12 mouse cellular contexts compared by ENCODE assay signal in the genomic region with DNA sequence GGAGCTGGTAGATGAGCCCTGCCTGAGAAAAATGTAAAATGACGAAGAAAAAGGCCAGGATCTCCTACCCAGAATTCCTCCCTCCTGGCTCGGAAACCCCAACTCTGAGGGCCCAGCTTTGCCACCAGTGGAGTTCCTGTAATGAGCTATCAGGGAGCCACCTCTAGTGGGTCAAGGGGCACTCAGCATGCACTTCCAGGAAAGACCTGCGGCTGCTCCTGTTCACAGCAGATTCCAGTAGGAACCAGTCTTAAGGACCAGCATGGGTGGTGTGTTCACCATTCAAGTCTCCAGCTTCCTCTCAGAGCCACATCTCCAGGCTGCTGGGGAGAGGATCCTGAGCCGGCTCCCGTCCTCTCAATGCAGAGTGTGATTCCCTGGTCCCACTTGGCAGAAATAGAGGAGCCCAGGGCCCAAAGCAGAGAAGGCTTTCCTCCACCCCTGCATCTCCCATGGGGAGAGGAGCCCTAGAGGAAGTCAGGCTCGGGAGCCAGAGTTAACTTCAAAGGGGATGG. TPM values are rescaled to one million over a fixed set of nuclear protein-coding genes. Genes with fewer than 3 reads are reported as not detected.
DNase-seq lines count a peak whose midpoint lies in the region; ATAC-seq lines count a peak whose summit lies in the region.
"Had no signal": no experiment of that assay in that cellular context is flagged by ENCODE, and none has a peak within 500 bp of the region (broad histone marks: within the 10 kb centered on the region; RNA-seq: fewer than 3 reads in every experiment).

No protein-coding gene starts in this region.

- H3K9ac ChIP-seq in forebrain, embryonic 13.5 days: no peak overlapping the region
- no peak overlapping the region for H3K9ac ChIP-seq in midbrain, embryonic 13.5 days (replicated peaks)
- no peak overlapping the region for H3K9ac ChIP-seq in limb, embryonic 11.5 days (ENCODE audit: low read length)
- H3K9ac ChIP-seq in stomach, embryonic 16.5 days (ENCODE audit: low read length): peak overlapping the region; percentile 70; the same call in 1 of the 2 replicates
- H3K9ac ChIP-seq: liver, embryonic 14.5 days had no signal

- H3K9me3 ChIP-seq in forebrain, embryonic 10.5 days: no peaks in the 10 kb centered on the region
- no peaks in the 10 kb centered on the region for H3K9me3 ChIP-seq in forebrain, embryonic 13.5 days (replicated peaks)
- H3K9me3 ChIP-seq in midbrain, embryonic 10.5 days (replicated peaks): no peaks in the 10 kb centered on the region
- no peaks in the 10 kb centered on the region for H3K9me3 ChIP-seq in midbrain, embryonic 13.5 days
- H3K9me3 ChIP-seq in limb, embryonic 11.5 days (ENCODE audit: control insufficient read depth, low read length): no peaks in the 10 kb centered on the region
- no peaks in the 10 kb centered on the region for H3K9me3 ChIP-seq in stomach, embryonic 16.5 days (replicated peaks; ENCODE audit: control insufficient read depth, low read length)

- peaks cover 33% of the 10 kb centered on the region for H3K27me3 ChIP-seq in forebrain, embryonic 10.5 days (ENCODE audit: poor library complexity, severe bottlenecking)
- H3K27me3 ChIP-seq in forebrain, embryonic 13.5 days: 0 out of 2 replicates have a peak, but pooled peaks cover 11% of the 10 kb centered on the region
- peaks cover 39% of the 10 kb centered on the region for H3K27me3 ChIP-seq in midbrain, embryonic 10.5 days (ENCODE audit: low read depth, poor library complexity, severe bottlenecking)
- peaks cover 18% of the 10 kb centered on the region for H3K27me3 ChIP-seq in midbrain, embryonic 13.5 days
- H3K27me3 ChIP-seq in limb, embryonic 11.5 days (ENCODE audit: control insufficient read depth, insufficient read depth, low read length): no peaks in the 10 kb centered on the region
- H3K27me3 ChIP-seq in stomach, embryonic 16.5 days (ENCODE audit: control insufficient read depth, insufficient read depth, low read length): peaks cover 5% of the 10 kb centered on the region; the same call in 1 of the 2 replicates
- H3K27me3 ChIP-seq: Patski had no signal

- no peak overlapping the region for H3K4me2 ChIP-seq in forebrain, embryonic 13.5 days
- no peak overlapping the region for H3K4me2 ChIP-seq in midbrain, embryonic 13.5 days (replicated peaks)
- peak overlapping the region; percentile 83 for H3K4me2 ChIP-seq in limb, embryonic 11.5 days (ENCODE audit: low read depth, severe bottlenecking)
- H3K4me2 ChIP-seq in stomach, embryonic 16.5 days (ENCODE audit: low read depth, low read length): peak overlapping the region; percentile 63

- peaks cover 47% of the 10 kb centered on the region for H3K4me1 ChIP-seq in forebrain, embryonic 10.5 days
- peaks cover 22% of the 10 kb centered on the region for H3K4me1 ChIP-seq in forebrain, embryonic 13.5 days
- H3K4me1 ChIP-seq in midbrain, embryonic 10.5 days: peaks cover 40% of the 10 kb centered on the region
- H3K4me1 ChIP-seq in midbrain, embryonic 13.5 days (replicated peaks): peaks cover 14% of the 10 kb centered on the region
- H3K4me1 ChIP-seq in limb, embryonic 11.5 days (ENCODE audit: control insufficient read depth, insufficient read depth, low read length): peaks cover 22% of the 10 kb centered on the region
- H3K4me1 ChIP-seq in stomach, embryonic 16.5 days (ENCODE audit: control insufficient read depth, insufficient read depth, low read length): peaks cover 8% of the 10 kb centered on the region; the same call in 1 of the 2 replicates

- H3K27ac ChIP-seq in forebrain, embryonic 10.5 days: no peak overlapping the region
- no peak overlapping the region for H3K27ac ChIP-seq in forebrain, embryonic 13.5 days
- H3K27ac ChIP-seq in midbrain, embryonic 10.5 days (replicated peaks): no peak overlapping the region
- H3K27ac ChIP-seq in midbrain, embryonic 13.5 days: no peak overlapping the region
- no peak overlapping the region for H3K27ac ChIP-seq in limb, embryonic 11.5 days (replicated peaks; ENCODE audit: low read depth, low read length)
- peak overlapping the region; percentile 5; the same call in 1 of the 2 replicates for H3K27ac ChIP-seq in stomach, embryonic 16.5 days (ENCODE audit: low read length)
- H3K27ac ChIP-seq: liver, embryonic 14.5 days had no signal

- WGBS in forebrain, embryonic 10.5 days: 61% methylated on average over 6 of the region's 6 CpGs
- WGBS in forebrain, embryonic 13.5 days: 57% methylated on average over 6 of the region's 6 CpGs
- WGBS in midbrain, embryonic 10.5 days: 58% methylated on average over 6 of the region's 6 CpGs
- WGBS in midbrain, embryonic 13.5 days: 58% methylated on average over 6 of the region's 6 CpGs
- WGBS in limb, embryonic 11.5 days: 49% methylated on average over 6 of the region's 6 CpGs
- 59% methylated on average over 6 of the region's 6 CpGs for WGBS in stomach, embryonic 16.5 days

- no peak for DNase-seq in forebrain, embryonic 10.5 days (ENCODE audit: extremely low spot score, low spot score)
- DNase-seq in midbrain, embryonic 10.5 days (ENCODE audit: low spot score): no peak
- DNase-seq in limb, embryonic 11.5 days (ENCODE audit: low spot score): no peak
- DNase-seq in ovary, postnatal 10 days (ENCODE audit: low spot score): no peak
- no peak for DNase-seq in cerebellum, adult 9-10 months
- DNase-seq: gastrocnemius, postnatal 25 days; right cerebral cortex, postnatal 4 days had no signal

- no peak for ATAC-seq in forebrain, embryonic 13.5 days
- no peak for ATAC-seq in midbrain, embryonic 13.5 days
- ATAC-seq in limb, embryonic 11.5 days (ENCODE audit: insufficient number of reproducible peaks, low FRiP score, low TSS enrichment, low read depth): no peak
- ATAC-seq in stomach, embryonic 16.5 days (ENCODE audit: insufficient read depth, low FRiP score): no peak
- ATAC-seq: Patski had no signal

- no peaks in the 10 kb centered on the region for H3K36me3 ChIP-seq in forebrain, embryonic 10.5 days (replicated peaks)
- no peaks in the 10 kb centered on the region for H3K36me3 ChIP-seq in forebrain, embryonic 13.5 days (ENCODE audit: poor library complexity, severe bottlenecking)
- no peaks in the 10 kb centered on the region for H3K36me3 ChIP-seq in midbrain, embryonic 10.5 days
- no peaks in the 10 kb centered on the region for H3K36me3 ChIP-seq in midbrain, embryonic 13.5 days
- H3K36me3 ChIP-seq in limb, embryonic 11.5 days (ENCODE audit: control insufficient read depth, insufficient read depth, low read length): no peaks in the 10 kb centered on the region
- H3K36me3 ChIP-seq in stomach, embryonic 16.5 days (ENCODE audit: control insufficient read depth, insufficient read depth, low read length): no peaks in the 10 kb centered on the region

- peak overlapping the region; percentile 57; the same call in 1 of the 2 replicates for H3K4me3 ChIP-seq in forebrain, embryonic 10.5 days
- no peak overlapping the region for H3K4me3 ChIP-seq in forebrain, embryonic 13.5 days
- H3K4me3 ChIP-seq in midbrain, embryonic 10.5 days: peak overlapping the region; percentile 63
- no peak overlapping the region for H3K4me3 ChIP-seq in midbrain, embryonic 13.5 days (replicated peaks)
- no peak overlapping the region for H3K4me3 ChIP-seq in limb, embryonic 11.5 days (ENCODE audit: low read depth, low read length)
- peak overlapping the region; percentile 50 for H3K4me3 ChIP-seq in stomach, embryonic 16.5 days (replicated peaks; ENCODE audit: low read length)

RNA-seq across cellular contexts. Expression of gene Ptges, which starts 28.0 kb away (rescaled TPM):
- polyA plus RNA-seq in forebrain, embryonic 10.5 days (2016; fragmentation: Nextera tagmentation; extraction: Ambion mirVana): 5.1 and 7.3 TPM in 2 replicates
- polyA plus RNA-seq in forebrain, embryonic 13.5 days (2015; fragmentation: Nextera tagmentation; extraction: Ambion mirVana): 1.5 and 2.1 TPM in 2 replicates
- 5.8 and 9.7 TPM in 2 replicates for polyA plus RNA-seq in midbrain, embryonic 10.5 days (2016; fragmentation: Nextera tagmentation; extraction: Ambion mirVana)
- polyA plus RNA-seq in midbrain, embryonic 13.5 days (2015; fragmentation: Nextera tagmentation; extraction: Ambion mirVana): 2.5 and 2.9 TPM in 2 replicates
- polyA plus RNA-seq in limb, embryonic 11.5 days (2014; fragmentation: Nextera tagmentation; extraction: Ambion mirVana): 7.9 and 10.3 TPM in 2 replicates
- polyA plus RNA-seq in stomach, embryonic 16.5 days (2015; fragmentation: Nextera tagmentation; extraction: Ambion mirVana): 10.3 and 13.0 TPM in 2 replicates

RNA-seq across cellular contexts. Expression of gene Tor1b, which starts 51.1 kb away (rescaled TPM):
- polyA plus RNA-seq in forebrain, embryonic 10.5 days (2016; fragmentation: Nextera tagmentation; extraction: Ambion mirVana): 23.6 and 24.2 TPM in 2 replicates
- 23.3 and 26.4 TPM in 2 replicates for polyA plus RNA-seq in forebrain, embryonic 13.5 days (2015; fragmentation: Nextera tagmentation; extraction: Ambion mirVana)
- 21.9 and 22.4 TPM in 2 replicates for polyA plus RNA-seq in midbrain, embryonic 10.5 days (2016; fragmentation: Nextera tagmentation; extraction: Ambion mirVana)
- 18.3 and 20.5 TPM in 2 replicates for polyA plus RNA-seq in midbrain, embryonic 13.5 days (2015; fragmentation: Nextera tagmentation; extraction: Ambion mirVana)
- polyA plus RNA-seq in limb, embryonic 11.5 days (2014; fragmentation: Nextera tagmentation; extraction: Ambion mirVana): 26.3 and 28.1 TPM in 2 replicates
- polyA plus RNA-seq in stomach, embryonic 16.5 days (2015; fragmentation: Nextera tagmentation; extraction: Ambion mirVana): 33.6 and 34.8 TPM in 2 replicates

Comparison
In these comparisons a context has a peak if more than half of its experiments do, and no peak if none do; other contexts are left out.
1. H3K4me3 ChIP-seq: peak in forebrain, embryonic 10.5 days (single experiment), midbrain, embryonic 10.5 days (single experiment) and stomach, embryonic 16.5 days (single experiment); none in forebrain, embryonic 13.5 days (single experiment), midbrain, embryonic 13.5 days (single experiment) and limb, embryonic 11.5 days (single experiment).
2. H3K4me2 ChIP-seq: peak in limb, embryonic 11.5 days (single experiment) and stomach, embryonic 16.5 days (single experiment); none in forebrain, embryonic 13.5 days (single experiment) and midbrain, embryonic 13.5 days (single experiment).